Mouse (Mus musculus) left cerebral cortex, postnatal 10 days (tissue): Measurements from ENCODE around the gene Eif4g1. TPM values are rescaled to one million over a fixed set of nuclear protein-coding genes. Genes with fewer than 3 reads are reported as not detected.
A peak's percentile ranks its signal among the peaks of the same experiment; 100 is the strongest.
"Not testable (repeated sequence)": the region's sequence is repeated elsewhere in the genome, so short reads cannot be mapped to it uniquely, and the experiment has no call there.

ENCODE experiments used
- DNase-seq, 2 experiments: peaks; one replicate each; pipeline ENCODE4 v3.0.0; 2021 to 2022; ENCODE audit warnings: low spot score in 2 of 2, mixed read lengths in 1 of 2; ENCODE audit errors: extremely low spot score in 1 of 2
- intact Hi-C: fragments of 180-260 bp; cut with DNase I; formaldehyde crosslinking; loops from one replicate; pipeline ENCODE4 v1.15.1; 2025
- total RNA-seq, 2 experiments: library from RNA; stranded (reverse); gene quantifications; 2 replicates each; pipeline ENCODE4 v1.2.3; 2021

Eif4g1 gene
- 100 to 1,000 TPM; 361 to 366 TPM for total RNA-seq

DNA sequence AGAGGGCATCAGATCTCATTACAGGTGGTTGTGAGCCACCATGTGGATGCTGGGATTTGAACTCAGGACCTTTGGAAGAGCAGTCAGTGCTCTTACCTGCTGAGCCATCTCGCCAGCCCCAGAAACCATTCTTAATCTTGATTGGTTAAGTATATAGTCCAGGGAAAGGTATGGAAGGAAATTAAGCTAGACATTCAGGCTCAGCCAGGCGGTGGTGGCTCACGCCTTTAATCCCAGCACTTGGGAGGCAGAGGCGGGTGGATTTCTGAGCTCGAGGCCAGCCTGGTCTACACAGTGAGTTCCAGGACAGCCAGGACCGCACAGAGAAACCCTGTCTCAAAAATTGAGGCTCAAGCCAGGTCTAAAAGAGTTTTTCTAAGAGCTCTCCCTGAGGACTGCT lies at the start of gene Eif4g1:
Gene Eif4g1, plus strand, starts transcription at position 301 of the 400 bp plus-strand sequence.
- intact Hi-C loops, DNase-seq: not testable (repeated sequence)

DNA sequence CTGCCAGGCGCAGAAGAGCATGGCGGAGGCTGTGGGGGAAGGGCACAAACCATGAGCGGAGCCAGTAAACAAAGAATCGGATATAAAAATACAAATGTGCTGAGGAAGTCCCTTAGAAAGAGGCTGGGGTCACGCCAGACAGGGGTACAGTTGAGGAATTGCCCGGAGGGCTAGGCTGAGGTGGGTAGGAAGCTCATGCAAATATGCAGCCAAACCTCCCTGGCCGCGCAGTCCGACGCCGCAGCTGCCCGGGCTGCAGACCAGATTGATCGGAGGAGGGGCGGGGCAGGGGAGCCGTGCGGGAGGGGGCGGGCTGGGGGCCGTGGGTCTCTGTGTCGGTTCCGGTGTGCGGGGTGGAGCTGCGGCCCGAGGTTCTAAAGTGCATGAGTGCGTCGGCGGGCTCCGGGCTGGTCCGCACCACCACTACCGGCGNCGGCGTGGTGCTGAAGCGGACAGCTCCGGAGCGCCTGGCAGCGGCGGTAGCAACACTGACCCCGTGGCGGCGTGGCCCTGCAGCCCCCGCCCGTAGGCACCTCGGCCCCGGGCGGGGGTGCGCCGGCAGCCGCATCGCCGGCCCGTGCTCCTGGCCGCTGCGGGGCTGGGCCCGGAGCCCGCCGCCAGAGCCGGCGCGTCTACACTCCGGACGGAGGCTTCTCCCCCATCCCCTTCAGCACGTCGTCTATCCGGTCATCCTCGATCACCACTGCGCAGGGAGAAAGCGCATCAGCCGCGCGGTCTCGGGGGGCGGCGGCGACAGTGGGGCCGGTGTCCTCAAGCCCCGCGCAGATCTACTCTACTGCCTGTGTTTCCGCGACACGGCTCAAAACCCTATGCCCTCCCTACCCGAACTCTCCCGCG lies 48.3 kb upstream of the Eif4g1 start:
- peak in 1 of 2 experiments; percentile 46 for DNase-seq
- intact Hi-C loops: no loop called here

DNA sequence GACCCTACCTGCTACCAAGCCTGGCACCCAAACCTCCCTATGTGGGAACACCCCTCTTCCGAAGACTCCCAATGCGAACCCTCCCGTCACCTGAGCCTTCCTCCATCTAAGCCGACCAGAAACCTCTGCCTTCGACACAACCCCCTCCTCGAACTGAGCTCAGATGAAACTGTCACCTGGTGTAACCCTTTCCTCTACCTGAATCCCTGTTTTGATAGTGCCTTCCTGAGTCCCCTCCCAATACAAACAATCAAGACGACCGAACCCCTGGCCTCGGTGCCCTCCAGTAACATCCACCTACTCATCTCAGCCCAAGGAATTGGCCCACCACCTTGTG lies 47.7 kb upstream of the Eif4g1 start:
- DNase-seq: no peak
- intact Hi-C loops: no loop called here

DNA sequence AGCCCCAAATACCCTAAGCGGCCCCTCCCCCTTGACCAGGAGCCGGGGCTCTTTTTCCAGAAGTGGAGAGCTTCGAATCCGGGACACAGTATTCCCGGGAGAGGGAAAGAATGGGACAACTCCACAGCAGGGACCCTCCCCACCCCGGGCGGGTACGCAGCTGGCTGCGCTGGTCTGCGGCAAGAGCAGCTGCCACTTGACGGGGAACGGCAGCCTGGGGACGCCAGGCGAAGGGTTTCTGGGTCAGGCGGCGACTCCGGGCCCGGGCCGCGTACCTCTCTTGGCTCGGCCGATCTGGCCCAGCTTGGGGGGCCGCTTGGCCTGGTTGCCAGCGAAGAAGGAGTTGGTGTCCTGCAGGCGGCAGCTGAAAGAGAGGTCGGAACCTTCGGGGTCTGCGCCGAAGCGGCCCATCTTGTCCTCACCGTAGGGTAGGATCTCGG lies 47.3 kb upstream of the Eif4g1 start:
- DNase-seq: peak in 1 of 2 experiments; percentile 49
- intact Hi-C loops: no loop called here

DNA sequence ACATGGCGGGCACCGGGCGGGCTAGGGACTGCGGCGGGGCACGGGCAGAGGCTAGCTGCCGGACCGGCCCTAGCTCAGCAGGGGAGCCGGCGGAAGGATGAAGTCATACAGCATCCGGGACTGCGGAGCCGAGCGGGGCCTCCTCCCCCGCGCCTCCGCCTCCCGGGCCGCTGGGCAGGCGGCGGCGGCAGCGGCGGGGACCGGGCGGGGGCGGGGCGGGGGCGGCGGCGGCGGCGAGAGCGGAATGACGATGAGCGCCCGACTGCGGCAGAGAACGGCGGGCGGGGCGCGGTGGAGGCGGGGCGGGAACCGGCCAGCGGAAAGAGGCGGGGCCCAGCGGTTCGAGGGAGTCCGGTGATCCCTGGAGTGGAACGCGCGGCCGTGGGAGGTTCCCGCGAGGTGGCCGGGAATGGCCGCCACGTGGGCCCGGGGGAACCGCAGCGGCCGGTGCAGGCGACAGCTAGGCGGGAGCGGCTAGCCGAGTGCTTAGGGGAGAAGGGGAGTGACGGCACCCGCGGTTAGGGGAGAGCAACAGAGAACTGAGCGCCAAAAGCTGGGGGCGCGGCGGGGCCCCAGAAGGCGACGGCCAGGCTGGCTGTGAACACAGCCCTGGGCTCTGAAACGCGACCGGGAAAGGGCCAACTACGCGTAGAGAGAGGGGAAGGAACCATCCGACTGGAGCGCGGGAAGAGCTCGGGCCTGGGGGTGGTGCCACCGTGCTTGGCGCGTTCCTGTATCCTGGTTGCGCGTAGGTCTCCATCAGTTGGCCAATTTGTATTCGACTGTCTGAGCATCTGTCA lies 46.7 kb upstream of the Eif4g1 start, which contains the start of gene Camk2n2:
Gene Camk2n2, minus strand, starts transcription at position 97 of the 800 bp plus-strand sequence.
- intact Hi-C loops: no loop called here
- peak in 1 of 2 experiments; percentile 82 for DNase-seq

DNA sequence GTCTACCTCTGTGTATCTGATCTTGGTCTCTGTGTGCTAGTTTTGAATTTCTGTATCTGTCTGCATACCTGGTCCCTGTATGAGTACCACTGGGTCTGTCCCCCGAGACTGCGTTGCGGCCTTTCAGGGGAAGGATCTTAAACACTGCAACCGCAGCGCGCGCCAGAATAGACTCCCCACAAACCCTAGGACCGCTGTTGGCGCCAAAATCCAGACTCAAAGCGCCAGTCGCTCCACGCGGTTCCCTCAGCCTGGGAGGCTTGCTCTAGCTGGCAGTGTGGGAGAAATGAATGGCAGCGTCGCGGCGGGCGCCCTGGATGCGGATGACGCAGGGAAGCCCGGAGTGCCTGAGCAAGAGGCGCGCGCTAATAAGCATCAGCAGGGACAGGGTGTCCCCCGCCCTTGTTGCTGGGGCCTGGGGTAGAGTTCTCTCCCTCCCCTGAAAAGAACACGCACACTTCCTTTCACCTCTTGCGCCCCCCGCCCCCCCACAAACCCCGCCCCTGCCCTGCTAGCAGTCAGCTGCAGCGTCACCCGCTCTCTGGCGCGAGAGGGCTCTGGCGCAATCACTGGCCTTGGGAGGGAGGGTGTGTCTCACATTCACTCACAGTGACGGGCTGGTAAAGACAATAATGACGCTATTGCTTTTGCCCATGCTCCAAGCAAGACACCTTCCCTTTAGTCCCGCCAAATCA lies 46.0 kb upstream of the Eif4g1 start:
- DNase-seq: peak in 1 of 2 experiments; percentile 67
- intact Hi-C loops: no loop called here

DNA sequence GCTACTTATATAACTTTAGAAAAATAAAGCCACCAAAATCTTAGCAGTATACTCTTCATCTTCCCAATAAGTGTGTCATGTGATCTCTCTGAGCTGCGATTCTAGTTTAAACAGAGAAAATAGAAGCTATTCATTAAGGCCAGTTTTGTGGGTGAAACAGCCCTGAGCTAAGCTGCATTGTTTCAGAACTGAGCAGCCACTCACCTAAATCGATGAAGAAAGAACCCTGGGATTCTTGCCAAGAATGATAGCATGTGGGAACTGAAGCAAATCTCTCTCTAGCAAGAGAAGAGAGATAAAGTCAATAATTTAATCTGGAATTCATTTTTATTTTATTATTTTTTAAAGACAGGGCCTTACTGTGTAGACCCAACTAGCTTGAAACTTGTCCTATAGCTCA lies 44.9 kb upstream of the Eif4g1 start:
- DNase-seq: no peak
- intact Hi-C loops: no loop called here

DNA sequence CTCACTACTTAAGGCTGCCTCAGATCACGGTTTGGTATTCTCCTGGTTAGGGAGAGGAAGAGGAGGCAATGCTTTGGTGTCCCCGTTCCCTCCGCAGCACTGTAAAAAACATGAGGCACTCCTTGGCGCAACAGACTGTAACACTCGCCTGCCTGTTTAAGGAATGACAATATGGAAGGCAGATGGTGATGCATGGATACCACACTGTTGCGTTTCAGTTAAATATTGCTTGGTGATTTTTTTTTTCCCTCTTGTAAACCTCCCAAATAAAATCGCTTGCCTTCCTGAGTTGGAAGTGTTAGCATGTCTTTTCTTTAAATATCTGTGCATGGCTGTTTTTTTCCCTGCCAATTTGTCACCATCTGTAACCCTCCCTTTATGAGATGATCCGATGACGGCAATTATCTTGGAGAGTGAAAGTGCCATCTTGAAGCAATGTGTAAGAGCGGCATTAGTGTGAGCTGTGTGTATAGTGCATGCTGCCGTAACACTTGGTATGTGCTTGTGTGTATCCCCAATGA lies 39.2 kb upstream of the Eif4g1 start:
- intact Hi-C loops: no loop called here
- peak in 1 of 2 experiments; percentile 63 for DNase-seq

DNA sequence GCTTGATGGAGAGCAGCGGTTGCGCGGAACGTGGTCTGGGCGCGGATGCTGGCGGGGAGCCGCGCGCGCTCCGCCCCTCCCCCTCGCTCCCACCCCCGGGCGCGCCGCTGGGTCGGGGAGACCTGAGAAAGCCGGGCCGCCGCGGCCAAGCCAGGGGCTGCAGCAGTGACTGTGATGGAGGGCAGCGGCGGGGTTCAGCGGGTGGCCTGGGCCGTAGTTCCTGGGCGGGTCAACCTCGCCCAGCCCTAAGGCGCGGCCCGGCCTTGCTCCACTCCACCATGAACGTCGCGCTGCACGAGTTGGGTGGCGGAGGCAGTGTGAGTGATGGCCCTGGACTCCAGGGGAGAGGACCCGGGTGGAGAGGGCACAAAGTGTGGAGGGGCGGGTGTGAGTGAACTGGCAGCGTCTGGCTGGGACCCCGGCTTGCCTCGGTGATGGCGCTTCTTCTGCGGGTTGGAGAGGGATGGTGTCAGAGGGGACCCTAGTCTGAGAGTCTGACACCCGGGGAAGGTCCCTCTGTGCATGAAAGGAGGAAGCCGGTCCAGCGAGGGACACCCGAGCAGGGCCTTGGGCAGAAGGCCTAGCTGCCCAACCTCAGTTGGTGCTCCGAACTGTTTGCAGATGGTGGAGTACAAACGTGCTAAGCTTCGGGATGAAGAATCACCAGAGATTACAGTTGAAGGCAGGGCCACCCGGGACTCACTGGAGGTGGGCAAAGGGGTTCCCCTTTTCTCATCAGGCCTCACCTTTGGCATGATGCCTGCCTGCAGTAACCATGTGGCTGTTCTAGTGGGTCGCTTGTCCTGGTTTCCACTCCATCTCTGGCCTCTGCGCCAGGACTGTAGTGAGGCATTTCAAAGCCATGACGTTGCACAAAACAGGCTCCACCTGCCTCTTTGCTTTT lies 38.1 kb upstream of the Eif4g1 start, which contains the start of gene Ece2:
Gene Ece2, plus strand, starts transcription at position 98 of the 904 bp plus-strand sequence.
- intact Hi-C loops: no loop called here
- peak in 1 of 2 experiments; percentile 63 for DNase-seq

DNA sequence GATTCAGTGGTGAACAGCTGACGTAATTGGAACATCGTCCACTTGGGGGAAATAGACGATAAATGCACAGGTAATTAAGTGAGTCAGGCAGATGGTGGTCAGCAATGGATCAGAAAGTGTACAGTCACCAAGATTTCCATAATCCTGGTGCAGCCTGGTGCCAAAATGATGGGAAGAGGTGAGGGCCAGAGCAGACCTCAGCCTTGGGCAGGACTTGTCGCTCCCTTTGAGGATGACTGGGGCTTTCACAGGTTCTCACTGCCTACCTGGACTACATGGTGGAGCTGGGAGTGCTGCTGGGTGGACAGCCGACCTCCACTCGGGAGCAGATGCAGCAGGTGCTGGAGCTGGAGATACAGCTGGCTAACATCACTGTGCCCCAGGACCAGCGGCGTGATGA lies 30.7 kb upstream of the Eif4g1 start:
- intact Hi-C loops: no loop called here
- DNase-seq: no peak

DNA sequence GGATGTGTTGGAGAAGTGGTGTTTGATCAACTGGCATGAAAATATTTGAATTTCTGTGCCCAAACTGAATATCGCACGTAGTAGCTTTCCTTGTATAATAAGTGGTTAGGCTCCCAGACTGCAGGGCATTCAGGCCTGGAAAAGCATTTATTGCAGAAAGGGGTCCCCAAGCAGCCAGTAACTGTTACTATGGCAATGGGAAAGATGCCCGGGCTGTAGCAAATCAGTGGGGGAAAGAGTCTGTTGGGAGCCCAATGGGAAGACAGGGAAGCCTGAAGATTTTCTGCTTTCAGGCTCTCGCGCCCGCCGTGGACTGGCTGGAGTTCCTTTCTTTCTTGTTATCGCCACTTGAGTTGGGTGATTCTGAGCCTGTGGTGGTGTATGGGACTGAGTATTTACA lies 29.7 kb upstream of the Eif4g1 start:
- intact Hi-C loops: no loop called here
- DNase-seq: peak; percentile 67 to 86

DNA sequence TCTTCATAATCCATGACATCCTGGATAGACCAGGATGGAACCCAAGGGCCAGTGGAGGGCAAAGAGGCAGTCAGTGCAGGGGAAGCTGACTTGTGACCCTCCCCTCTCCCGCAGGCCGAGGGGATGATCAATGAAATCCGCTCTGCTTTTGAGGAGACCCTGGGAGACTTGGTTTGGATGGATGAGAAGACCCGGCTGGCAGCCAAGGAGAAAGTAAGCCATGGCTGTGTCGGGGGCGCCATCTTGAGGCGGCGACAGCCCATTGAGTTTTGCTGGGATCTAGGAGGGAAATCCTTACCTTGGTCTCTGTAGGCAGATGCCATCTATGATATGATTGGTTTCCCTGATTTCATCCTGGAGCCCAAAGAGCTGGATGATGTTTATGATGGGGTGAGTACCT lies 26.0 kb upstream of the Eif4g1 start:
- DNase-seq: peak; percentile 68 to 81
- intact Hi-C loops: loop anchor here (5.0 kb wide), 1 partner anchor 135 kb away; no protein-coding TSS in a partner anchor

DNA sequence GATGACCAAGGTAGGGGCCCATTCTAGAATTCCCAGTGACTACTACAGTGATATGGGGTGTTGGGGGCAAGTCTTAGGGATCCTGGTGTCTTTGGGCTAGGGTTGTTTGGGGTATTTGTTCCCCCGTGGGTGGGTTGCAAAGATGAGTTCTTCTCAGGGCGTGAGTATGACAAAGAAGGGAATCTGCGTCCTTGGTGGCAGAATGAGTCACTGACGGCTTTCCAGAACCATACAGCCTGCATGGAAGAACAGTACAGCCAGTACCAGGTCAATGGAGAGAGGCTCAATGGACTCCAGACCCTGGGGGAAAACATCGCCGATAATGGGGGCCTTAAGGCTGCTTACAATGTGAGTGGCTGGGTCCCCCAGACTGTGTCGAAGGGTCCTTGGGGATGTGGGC lies 24.2 kb upstream of the Eif4g1 start:
- DNase-seq: no peak
- intact Hi-C loops: loop anchor here (5.0 kb wide), 1 partner anchor 137 kb away; no protein-coding TSS in a partner anchor

DNA sequence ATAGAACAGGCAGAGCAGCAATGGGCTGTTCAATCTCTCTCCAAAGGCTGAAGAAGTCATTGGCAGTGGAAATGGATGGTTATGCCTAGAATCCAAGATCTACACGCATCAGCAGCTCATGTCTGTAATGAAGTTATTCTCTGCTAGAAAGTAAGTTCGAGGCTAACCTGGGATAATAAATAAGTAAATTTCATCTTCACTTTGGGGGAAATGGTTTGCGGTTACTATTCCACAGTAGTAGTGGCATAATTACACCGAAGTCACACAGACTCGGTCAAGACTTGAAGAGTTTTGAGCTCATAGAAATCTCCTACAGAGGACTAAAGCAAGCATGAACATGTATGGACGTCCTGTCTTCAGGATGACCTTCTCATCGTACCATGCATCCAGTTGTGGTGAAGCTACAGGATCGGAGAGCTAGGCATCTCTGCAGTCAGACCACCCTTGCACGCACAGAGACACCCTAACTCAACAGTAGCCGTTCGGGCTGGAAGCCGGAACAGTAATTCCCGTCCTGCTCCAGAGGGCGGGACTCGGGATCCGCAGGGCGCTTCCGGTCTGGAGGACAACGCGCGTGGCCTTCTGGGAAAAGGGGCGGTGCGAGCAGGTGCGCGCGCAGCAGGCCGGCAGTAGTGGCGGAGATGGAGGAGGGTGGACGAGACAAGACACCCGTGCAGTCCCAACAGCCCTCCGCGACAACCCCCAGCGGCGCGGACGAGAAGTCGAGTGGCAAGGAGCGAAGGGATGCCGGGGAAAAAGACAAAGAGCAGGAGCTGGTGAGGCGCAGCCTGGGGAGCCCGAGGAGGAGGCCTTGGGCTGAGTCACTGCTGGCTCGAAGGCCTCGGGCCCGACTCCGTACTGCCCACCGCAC lies 16.8 kb upstream of the Eif4g1 start, which contains the start of gene Psmd2:
Gene Psmd2, plus strand, starts transcription at position 577 of the 871 bp plus-strand sequence.
- intact Hi-C loops: no loop called here
- peak; percentile 95 to 98 for DNase-seq

DNA sequence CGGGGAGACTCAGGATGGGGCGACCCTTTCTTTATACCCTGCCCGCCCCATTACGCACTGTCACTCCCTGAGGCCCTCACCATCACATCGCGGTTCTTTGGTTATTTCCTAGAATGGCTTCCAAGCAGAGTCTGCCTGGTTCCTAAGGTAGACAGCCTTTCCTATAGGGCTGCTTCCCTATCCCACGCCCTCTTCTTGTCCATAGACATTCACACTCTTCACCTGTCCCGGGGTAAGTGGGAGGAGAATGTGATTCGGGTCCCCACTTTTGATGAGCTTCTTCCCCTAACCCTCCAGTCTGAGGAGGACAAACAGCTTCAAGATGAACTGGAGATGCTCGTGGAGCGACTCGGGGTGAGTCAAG lies 16.2 kb upstream of the Eif4g1 start:
- no peak for DNase-seq
- intact Hi-C loops: no loop called here

DNA sequence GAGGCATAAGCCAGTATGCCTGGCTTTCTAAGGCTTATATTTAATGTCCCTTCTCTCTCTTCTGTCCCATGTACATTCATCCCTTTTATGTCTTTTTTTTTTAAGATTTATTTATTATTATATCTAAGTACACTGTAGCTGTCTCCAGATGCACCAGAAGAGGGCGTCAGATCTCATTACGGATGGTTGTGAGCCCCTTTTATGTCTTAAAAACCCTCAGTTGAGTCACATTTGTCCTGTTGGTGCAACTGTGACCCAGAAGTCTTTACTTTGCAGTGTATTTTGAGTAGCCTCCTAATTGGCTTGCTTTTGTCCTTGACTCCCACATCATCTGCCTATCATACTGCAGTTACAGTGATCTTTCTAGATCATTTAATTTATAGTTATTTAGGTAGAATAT lies 14.8 kb upstream of the Eif4g1 start:
- no peak for DNase-seq
- intact Hi-C loops: no loop called here

DNA sequence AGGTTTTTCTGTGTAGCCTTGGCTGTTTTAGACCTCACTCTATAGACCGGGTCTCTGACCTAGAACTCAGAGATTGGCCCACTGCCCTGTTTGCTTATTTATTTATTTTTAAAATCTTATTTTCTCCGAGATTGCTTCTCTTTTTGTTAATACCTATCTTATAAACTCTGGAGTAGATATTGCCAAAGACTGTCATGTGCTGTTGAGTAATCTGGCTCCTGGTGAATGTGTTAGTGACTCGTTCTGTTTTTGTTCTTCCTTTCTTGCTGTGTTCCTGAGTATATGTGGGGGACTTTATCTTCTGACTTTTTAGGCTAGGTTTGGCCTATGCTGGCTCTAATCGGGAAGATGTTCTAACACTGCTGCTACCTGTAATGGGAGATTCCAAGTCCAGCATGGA lies 10.5 kb upstream of the Eif4g1 start:
- intact Hi-C loops: no loop called here
- no peak for DNase-seq
